Mouse (Mus musculus): ENCODE measurements around the gene Camkv. TPM values are rescaled to one million over a fixed set of nuclear protein-coding genes. Genes with fewer than 3 reads are reported as not detected.

Camkv gene
- polyA plus RNA-seq, 1 experiment from 2014 or later = 13.0 TPM

DNA sequence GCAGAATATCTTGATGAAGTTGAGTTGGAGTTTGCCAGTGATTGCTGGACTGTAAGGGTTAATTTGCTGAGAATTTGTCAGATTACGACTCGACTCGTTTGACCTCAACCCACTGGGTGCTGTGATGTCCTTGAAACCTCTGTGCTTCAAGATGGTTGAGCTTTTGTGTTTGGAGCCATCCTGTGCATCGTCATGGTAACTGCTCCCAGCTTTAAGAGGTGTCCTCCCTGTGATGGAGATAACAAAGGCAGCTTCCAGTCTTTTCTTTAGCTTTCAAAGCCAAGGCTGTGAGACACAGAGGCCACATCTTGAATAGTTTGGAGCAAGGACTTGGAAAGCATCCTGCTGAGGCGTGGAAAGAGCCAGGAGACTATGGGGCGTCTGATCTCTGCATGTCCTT is 21.7 kb downstream of the Camkv start:
- DNase-seq (ENCODE audit: low spot score) = no peak
- 43% methylated on average over 6 of the region's 6 CpGs for WGBS
- H3K9me3 ChIP-seq = no peaks in the 10 kb centered on the region
- H3K27ac ChIP-seq = peak overlapping the region; percentile 30; the same call in 1 of the 2 replicates
- H3K4me1 ChIP-seq (replicated peaks) = peaks cover 38% of the 10 kb centered on the region
- peaks cover 75% of the 10 kb centered on the region for H3K36me3 ChIP-seq
- no peak overlapping the region for H3K4me3 ChIP-seq
- H3K27me3 ChIP-seq (ENCODE audit: insufficient read depth, poor library complexity, severe bottlenecking) = no peaks in the 10 kb centered on the region

- DNase-seq (ENCODE audit: low spot score) = no peak
Measured at GRCm38 (mm10) chr9:107959896-107960295, 24.4 kb downstream of the Camkv start.

DNA sequence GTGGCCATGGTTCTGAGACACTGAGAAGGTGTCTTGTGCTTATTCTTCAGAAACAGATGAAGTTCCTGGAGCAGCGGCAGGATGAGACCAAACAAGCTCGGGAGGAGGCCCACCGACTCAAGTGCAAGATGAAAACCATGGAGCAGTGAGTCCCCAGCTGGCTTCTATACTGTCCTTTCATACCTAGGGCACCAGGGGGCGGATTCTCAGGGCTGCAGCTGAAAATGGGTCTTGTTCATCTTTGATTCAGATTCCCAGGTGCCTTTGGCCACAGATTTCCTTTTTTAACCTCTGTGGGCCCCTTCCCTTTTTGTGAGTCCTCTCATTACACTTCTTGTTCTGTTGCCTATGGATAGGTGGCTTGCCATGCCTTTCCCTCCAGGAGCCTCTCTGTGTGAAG is 25.5 kb downstream of the Camkv start:
- no peaks in the 10 kb centered on the region for H3K27me3 ChIP-seq (ENCODE audit: insufficient read depth, poor library complexity, severe bottlenecking)
- peaks cover 100% of the 10 kb centered on the region for H3K36me3 ChIP-seq
- H3K27ac ChIP-seq = no peak overlapping the region
- DNase-seq (ENCODE audit: low spot score) = no peak
- peaks cover 30% of the 10 kb centered on the region for H3K4me1 ChIP-seq (replicated peaks)
- no peaks in the 10 kb centered on the region for H3K9me3 ChIP-seq
- WGBS = 82% methylated on average over 4 of the region's 4 CpGs
- no peak overlapping the region for H3K4me3 ChIP-seq

More at GRCm38 (mm10) chr9:107959896-107960295, 24.4 kb downstream of the Camkv start:
- Histone ChIP-seq H3K27ac (no peak overlapping the region), H3K36me3 (peaks cover 97% of the 10 kb centered on the region), H3K4me3 (no peak overlapping the region), H3K27me3 (ENCODE audit: insufficient read depth, poor library complexity, severe bottlenecking) (no peaks in the 10 kb centered on the region), H3K9me3 (no peaks in the 10 kb centered on the region), H3K4me1 (replicated peaks) (peaks cover 35% of the 10 kb centered on the region)
- WGBS = 74% methylated on average over 6 of the region's 6 CpGs

- no peak overlapping the region for H3K4me3 ChIP-seq
- no peak overlapping the region for H3K27ac ChIP-seq
- DNase-seq (ENCODE audit: low spot score) = no peak
- H3K36me3 ChIP-seq = peaks cover 100% of the 10 kb centered on the region
- WGBS = 81% methylated on average over 10 of the region's 10 CpGs
- H3K27me3 ChIP-seq (ENCODE audit: insufficient read depth, poor library complexity, severe bottlenecking) = no peaks in the 10 kb centered on the region
- H3K4me1 ChIP-seq (replicated peaks) = peaks cover 29% of the 10 kb centered on the region
- no peaks in the 10 kb centered on the region for H3K9me3 ChIP-seq
Measured at GRCm38 (mm10) chr9:107961351-107961762, 25.9 kb downstream of the Camkv start.

GRCm38 (mm10) chr9:107961881-107962280 is 26.4 kb downstream of the Camkv start:
- WGBS = 62% methylated on average over 5 of the region's 5 CpGs
- Histone ChIP-seq H3K4me3 (no peak overlapping the region), H3K27me3 (ENCODE audit: insufficient read depth, poor library complexity, severe bottlenecking) (no peaks in the 10 kb centered on the region), H3K27ac (no peak overlapping the region), H3K4me1 (replicated peaks) (peaks cover 25% of the 10 kb centered on the region), H3K9me3 (no peaks in the 10 kb centered on the region), H3K36me3 (peaks cover 100% of the 10 kb centered on the region)
- no peak for DNase-seq (ENCODE audit: low spot score)

DNA sequence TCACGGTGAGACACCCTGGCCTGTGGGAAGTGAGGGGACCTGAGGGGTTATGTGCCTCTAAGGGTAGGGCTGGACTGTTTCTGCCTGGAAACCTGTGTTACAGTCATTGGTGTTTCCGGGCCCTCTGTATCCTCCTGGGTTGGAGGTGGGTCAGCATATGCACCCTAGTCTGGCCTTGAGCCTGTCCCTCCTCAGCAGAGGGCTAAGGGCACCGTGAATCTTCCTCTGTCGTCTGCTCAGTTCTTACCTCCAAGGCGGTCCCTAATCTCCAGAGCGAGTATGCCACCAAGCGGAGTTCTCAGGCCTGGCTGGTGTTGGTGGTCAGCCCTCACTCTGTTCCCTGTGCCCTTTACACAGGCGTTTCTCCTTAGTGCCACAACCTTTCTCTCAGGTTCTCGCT is 27.4 kb downstream of the Camkv start:
- WGBS = 87% methylated on average over 9 of the region's 9 CpGs
- no peak overlapping the region for H3K4me3 ChIP-seq
- no peak for DNase-seq (ENCODE audit: low spot score)
- H3K9me3 ChIP-seq = no peaks in the 10 kb centered on the region
- H3K36me3 ChIP-seq = peaks cover 98% of the 10 kb centered on the region
- peaks cover 16% of the 10 kb centered on the region for H3K4me1 ChIP-seq (replicated peaks)
- no peaks in the 10 kb centered on the region for H3K27me3 ChIP-seq (ENCODE audit: insufficient read depth, poor library complexity, severe bottlenecking)
- H3K27ac ChIP-seq = no peak overlapping the region

DNA sequence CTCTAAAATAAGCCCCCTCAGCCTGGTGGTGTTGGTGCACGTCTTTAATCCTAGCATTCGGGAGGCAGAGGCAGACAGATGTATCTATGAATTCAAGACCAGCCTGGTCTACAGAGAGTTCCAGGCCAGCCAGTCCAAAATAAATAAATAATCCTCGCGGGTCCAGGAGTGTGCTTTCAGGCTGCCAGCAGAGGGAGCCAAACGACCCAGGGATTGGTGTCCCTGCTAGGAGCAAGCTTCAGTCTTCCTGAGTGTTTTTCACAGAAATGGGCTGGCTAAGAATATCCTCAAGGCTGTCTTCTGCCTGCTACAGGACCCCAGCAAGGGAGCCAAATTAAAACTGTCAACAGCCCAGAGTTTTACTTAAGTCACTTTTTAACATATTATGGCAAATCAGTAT is 28.2 kb downstream of the Camkv start:
- WGBS = 28% methylated on average over 5 of the region's 5 CpGs
- H3K9me3 ChIP-seq = no peaks in the 10 kb centered on the region
- no peak overlapping the region for H3K4me3 ChIP-seq
- H3K36me3 ChIP-seq = peaks cover 98% of the 10 kb centered on the region
- no peaks in the 10 kb centered on the region for H3K27me3 ChIP-seq (ENCODE audit: insufficient read depth, poor library complexity, severe bottlenecking)
- H3K27ac ChIP-seq = no peak overlapping the region
- peaks cover 16% of the 10 kb centered on the region for H3K4me1 ChIP-seq (replicated peaks)
- peak; percentile 85 for DNase-seq (ENCODE audit: low spot score)

DNA sequence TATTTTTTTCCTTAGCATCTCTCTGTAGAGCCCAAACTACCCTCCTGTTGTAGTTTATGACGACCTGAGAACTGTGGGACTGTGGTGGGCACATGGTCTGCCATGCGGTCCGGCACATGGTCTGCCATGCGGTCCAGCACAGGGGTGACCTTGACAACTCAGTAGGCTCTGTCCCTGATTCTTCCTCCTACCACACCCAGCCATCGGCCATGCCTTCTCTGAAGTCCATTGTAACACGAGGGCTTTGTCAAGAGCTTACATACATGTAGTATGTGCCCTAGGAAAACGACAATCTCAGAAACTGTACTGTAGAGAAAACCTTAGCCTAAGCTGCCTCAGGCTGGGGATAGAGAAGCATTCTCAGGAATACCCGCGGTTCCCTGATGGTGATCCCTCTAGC is 29.2 kb downstream of the Camkv start:
- peaks cover 16% of the 10 kb centered on the region for H3K4me1 ChIP-seq (replicated peaks)
- H3K36me3 ChIP-seq = peaks cover 98% of the 10 kb centered on the region
- 92% methylated on average over 9 of the region's 9 CpGs for WGBS
- H3K9me3 ChIP-seq = no peaks in the 10 kb centered on the region
- DNase-seq (ENCODE audit: low spot score) = no peak
- H3K27ac ChIP-seq = no peak overlapping the region
- H3K27me3 ChIP-seq (ENCODE audit: insufficient read depth, poor library complexity, severe bottlenecking) = no peaks in the 10 kb centered on the region
- H3K4me3 ChIP-seq = no peak overlapping the region

DNA sequence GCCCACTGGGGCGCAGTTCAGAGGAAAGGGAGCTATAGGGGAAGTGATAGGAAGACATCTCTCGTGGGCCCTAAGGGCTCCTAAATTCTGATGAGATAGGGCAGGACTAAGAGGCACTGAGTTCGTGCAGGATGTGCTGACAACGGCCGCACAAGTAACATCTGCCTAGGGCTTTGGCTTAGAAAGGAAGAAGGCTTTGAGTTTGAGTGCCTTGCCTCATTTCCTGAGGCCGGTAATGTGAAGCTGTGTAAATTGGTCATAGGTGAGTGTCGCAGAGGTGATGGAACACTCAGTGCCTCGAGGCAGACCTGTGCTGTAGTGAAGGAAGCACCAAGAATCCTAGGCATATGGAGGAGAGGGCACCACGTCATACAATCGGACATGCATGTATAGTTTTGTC is 31.2 kb downstream of the Camkv start:
- Histone ChIP-seq H3K36me3 (peaks cover 98% of the 10 kb centered on the region), H3K4me1 (replicated peaks) (peaks cover 5% of the 10 kb centered on the region; the same call in 1 of the 2 replicates), H3K27me3 (ENCODE audit: insufficient read depth, poor library complexity, severe bottlenecking) (no peaks in the 10 kb centered on the region), H3K4me3 (no peak overlapping the region), H3K9me3 (no peaks in the 10 kb centered on the region), H3K27ac (no peak overlapping the region)
- WGBS = 92% methylated on average over 10 of the region's 10 CpGs
- no peak for DNase-seq (ENCODE audit: low spot score)

DNA sequence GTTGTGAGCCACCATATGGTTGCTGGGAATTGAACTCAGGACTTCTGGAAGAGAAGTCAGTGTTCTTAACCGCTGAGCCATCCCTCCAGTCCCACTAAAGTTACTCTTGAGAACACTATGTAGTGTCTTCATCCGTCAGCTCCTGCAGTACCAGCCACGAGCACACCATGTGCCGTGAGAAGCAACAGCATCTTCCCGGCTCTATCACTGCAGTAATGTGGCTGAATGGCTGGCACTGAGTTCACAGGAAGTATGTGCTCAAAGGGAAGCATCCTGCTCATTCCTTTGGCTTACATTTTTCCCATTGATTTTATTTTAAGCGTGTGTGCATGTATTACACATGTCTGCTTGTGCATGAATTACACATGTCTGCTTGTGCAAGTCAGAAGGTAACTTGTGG is 32.0 kb downstream of the Camkv start:
- DNase-seq (ENCODE audit: low spot score) = no peak
- H3K27me3 ChIP-seq (ENCODE audit: insufficient read depth, poor library complexity, severe bottlenecking) = no peaks in the 10 kb centered on the region
- no peaks in the 10 kb centered on the region for H3K9me3 ChIP-seq
- no peaks in the 10 kb centered on the region for H3K4me1 ChIP-seq (replicated peaks)
- H3K36me3 ChIP-seq = peaks cover 97% of the 10 kb centered on the region
- 90% methylated on average over 6 of the region's 6 CpGs for WGBS
- H3K4me3 ChIP-seq = no peak overlapping the region
- H3K27ac ChIP-seq = no peak overlapping the region

- WGBS = 93% methylated on average over 7 of the region's 7 CpGs
- Histone ChIP-seq H3K27ac (no peak overlapping the region), H3K4me1 (replicated peaks) (no peaks in the 10 kb centered on the region), H3K4me3 (no peak overlapping the region), H3K36me3 (peaks cover 93% of the 10 kb centered on the region), H3K27me3 (ENCODE audit: insufficient read depth, poor library complexity, severe bottlenecking) (no peaks in the 10 kb centered on the region), H3K9me3 (no peaks in the 10 kb centered on the region)
- no peak for DNase-seq (ENCODE audit: low spot score)
Measured at GRCm38 (mm10) chr9:107968531-107968930, 33.1 kb downstream of the Camkv start.

DNA sequence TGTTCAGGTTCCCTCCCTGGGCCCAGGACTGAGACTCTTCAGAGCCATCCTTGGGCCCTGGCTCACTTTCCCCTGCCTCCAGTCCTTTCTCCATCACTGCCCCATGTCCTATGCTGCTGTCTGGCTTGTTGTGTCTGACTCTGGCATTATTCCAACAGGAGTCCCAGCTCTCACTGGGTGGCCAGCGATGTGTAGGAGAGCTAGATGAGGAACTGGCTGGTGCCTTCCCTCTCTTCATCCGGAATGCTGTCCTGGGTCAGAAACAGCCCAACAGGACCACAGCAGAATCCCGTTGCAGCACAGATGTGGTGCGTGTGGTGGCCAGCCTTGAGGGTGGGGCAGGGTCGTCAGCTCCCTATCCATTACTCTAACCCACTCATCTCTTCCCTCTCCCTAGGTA is 34.8 kb downstream of the Camkv start:
- Histone ChIP-seq H3K4me3 (no peak overlapping the region), H3K27ac (no peak overlapping the region), H3K9me3 (no peaks in the 10 kb centered on the region), H3K4me1 (replicated peaks) (no peaks in the 10 kb centered on the region; the same call in 1 of the 2 replicates), H3K36me3 (peaks cover 75% of the 10 kb centered on the region), H3K27me3 (ENCODE audit: insufficient read depth, poor library complexity, severe bottlenecking) (no peaks in the 10 kb centered on the region)
- no peak for DNase-seq (ENCODE audit: low spot score)
- WGBS = 89% methylated on average over 5 of the region's 5 CpGs

- Histone ChIP-seq H3K27ac (no peak overlapping the region), H3K4me1 (replicated peaks) (peaks cover 6% of the 10 kb centered on the region), H3K27me3 (ENCODE audit: insufficient read depth, poor library complexity, severe bottlenecking) (no peaks in the 10 kb centered on the region), H3K9me3 (no peaks in the 10 kb centered on the region), H3K36me3 (peaks cover 59% of the 10 kb centered on the region), H3K4me3 (no peak overlapping the region)
- WGBS = 86% methylated on average over 8 of the region's 8 CpGs
- DNase-seq (ENCODE audit: low spot score) = no peak
Measured at GRCm38 (mm10) chr9:107971690-107972541, 36.4 kb downstream of the Camkv start.

Measured in hindbrain, embryonic 10.5 days (tissue).